Mouse (Mus musculus) T-helper 1 cell (primary cell): ENCODE measurements around the gene Tmem79.
"Not testable (repeated sequence)": the region's sequence is repeated elsewhere in the genome, so short reads cannot be mapped to it uniquely, and the experiment has no call there.

Experiments
- in situ Hi-C: fragments of 300-600 bp; cut with MboI, MseI; formaldehyde crosslinking; loops from one replicate; pipeline ENCODE4 v1.15.1; 2025; ENCODE audit warnings: high pct_unique_total_duplicates

The Tmem79 gene

GRCm38 (mm10) chr3:88336058-88337013 is at the start of gene Tmem79, which contains the start of gene Smg5:
Gene Tmem79, minus strand, starts transcription at chr3:88336148.
Gene Smg5, plus strand, starts transcription at chr3:88336260.
- in situ Hi-C loops = no loop called here

- in situ Hi-C loops = no loop called here
Observed at GRCm38 (mm10) chr3:88384364-88384763, 48.4 kb upstream of the Tmem79 start, which contains the start of gene Bglap. Gene Bglap, minus strand, starts transcription at chr3:88384464.

GRCm38 (mm10) chr3:88382383-88382782 is 46.4 kb upstream of the Tmem79 start:
- in situ Hi-C loops = not testable (repeated sequence)

GRCm38 (mm10) chr3:88381389-88382315 is 45.7 kb upstream of the Tmem79 start:
- in situ Hi-C loops = not testable (repeated sequence)

- in situ Hi-C loops = not testable (repeated sequence)
Observed at GRCm38 (mm10) chr3:88378599-88378998, 42.7 kb upstream of the Tmem79 start, which contains the start of gene Bglap2. Gene Bglap2, minus strand, starts transcription at chr3:88378699.

- in situ Hi-C loops = not testable (repeated sequence)
Observed at GRCm38 (mm10) chr3:88376644-88377043, 40.7 kb upstream of the Tmem79 start.

- in situ Hi-C loops = not testable (repeated sequence)
Observed at GRCm38 (mm10) chr3:88375750-88376626, 40.0 kb upstream of the Tmem79 start.

- in situ Hi-C loops = not testable (repeated sequence)
Observed at GRCm38 (mm10) chr3:88372643-88373042, 36.7 kb upstream of the Tmem79 start, which contains the start of gene Bglap3. Gene Bglap3, minus strand, starts transcription at chr3:88372743.

GRCm38 (mm10) chr3:88368511-88368910 is 32.6 kb upstream of the Tmem79 start:
- in situ Hi-C loops = not testable (repeated sequence)

GRCm38 (mm10) chr3:88367517-88367916 is 31.6 kb upstream of the Tmem79 start:
- in situ Hi-C loops = not testable (repeated sequence)

GRCm38 (mm10) chr3:88366830-88367428 is 31.0 kb upstream of the Tmem79 start:
- in situ Hi-C loops = not testable (repeated sequence)

GRCm38 (mm10) chr3:88365705-88366361 is 29.9 kb upstream of the Tmem79 start:
- in situ Hi-C loops = no loop called here

GRCm38 (mm10) chr3:88364337-88364736 is 28.4 kb upstream of the Tmem79 start, which contains the start of gene Paqr6:
Gene Paqr6, plus strand, starts transcription at chr3:88364584.
- in situ Hi-C loops = no loop called here

- in situ Hi-C loops = no loop called here
Observed at GRCm38 (mm10) chr3:88363700-88364099, 27.8 kb upstream of the Tmem79 start.

- in situ Hi-C loops = no loop called here
Observed at GRCm38 (mm10) chr3:88361612-88362313, 25.8 kb upstream of the Tmem79 start.

- in situ Hi-C loops = no loop called here
Observed at GRCm38 (mm10) chr3:88361096-88361495, 25.1 kb upstream of the Tmem79 start.

GRCm38 (mm10) chr3:88359989-88360388 is 24.0 kb upstream of the Tmem79 start:
- in situ Hi-C loops = loop anchor here (10.0 kb wide), 1 partner anchor 335 kb away; no protein-coding TSS in a partner anchor

GRCm38 (mm10) chr3:88359584-88359983 is 23.6 kb upstream of the Tmem79 start:
- in situ Hi-C loops = loop anchor here (10.0 kb wide), 1 partner anchor 335 kb away; no protein-coding TSS in a partner anchor
